Mouse (Mus musculus): ENCODE results near the gene Elmsan1.

GRCm38 (mm10) chr12:84180090-84180489, 38.6 kb downstream of the Elmsan1 start:
- no peak for TF ChIP-seq FLI1 (IDR thresholded peaks at IDR 0.05; ENCODE audit: low read length)
- TF ChIP-seq GATA1 (IDR thresholded peaks at IDR 0.05; ENCODE audit: borderline replicate concordance, low read length): no peak

All from megakaryocyte, embryonic 14.5 days (primary cell).